Mouse (Mus musculus) embryonic facial prominence, embryonic 15.5 days (tissue): ENCODE results near the gene Rdh19. TPM values are rescaled to one million over a fixed set of nuclear protein-coding genes. Genes with fewer than 3 reads are reported as not detected.
"Not testable (repeated sequence)": the region's sequence is repeated elsewhere in the genome, so short reads cannot be mapped to it uniquely, and the experiment has no call there.

ENCODE experiments used
- ATAC-seq: fragments of 200-750 bp; cut with Nextera tagmentation; 2 replicates; pipeline ENCODE4 v1.8.0; 2017; ENCODE audit warnings: low read depth, moderate TSS enrichment; ENCODE audit not compliant: insufficient number of reproducible peaks, low FRiP score, low TSS enrichment
- H3K27ac ChIP-seq: fragments of 300-500 bp; sonication (generic); replicated peaks from 2 replicates; pipeline ENCODE4 v1.5.1; 2015; ENCODE audit warnings: mild to moderate bottlenecking, inconsistent platforms
- H3K27me3 ChIP-seq: fragments of 300-500 bp; sonication (generic); 2 replicates; pipeline ENCODE4 v1.6.1; 2015; ENCODE audit warnings: inconsistent platforms
- H3K36me3 ChIP-seq: fragments of 300-500 bp; sonication (generic); 2 replicates; pipeline ENCODE4 v1.6.1; 2015; ENCODE audit warnings: mild to moderate bottlenecking, inconsistent platforms
- H3K4me1 ChIP-seq: fragments of 300-500 bp; sonication (generic); 2 replicates; pipeline ENCODE4 v1.6.1; 2015; ENCODE audit warnings: inconsistent platforms
- H3K4me2 ChIP-seq: fragments of 300-500 bp; sonication (generic); replicated peaks from 2 replicates; pipeline ENCODE4 v1.6.1; 2015; ENCODE audit warnings: mild to moderate bottlenecking, inconsistent platforms
- H3K4me3 ChIP-seq: fragments of 300-500 bp; sonication (generic); replicated peaks from 2 replicates; pipeline ENCODE4 v1.5.1; 2015; ENCODE audit warnings: mild to moderate bottlenecking, inconsistent platforms
- H3K9ac ChIP-seq: fragments of 300-500 bp; sonication (generic); 2 replicates; pipeline ENCODE4 v1.6.1; 2015; ENCODE audit warnings: inconsistent platforms
- H3K9me3 ChIP-seq: fragments of 300-500 bp; sonication (generic); replicated peaks from 2 replicates; pipeline ENCODE4 v1.6.1; 2016; ENCODE audit warnings: inconsistent platforms
- WGBS: fragments of 180-500 bp; shearing (Covaris S2); methylation state at CpG from one replicate; pipeline ENCODE4 v1.1.7; 2015; 5-methylcytosine and 5-hydroxymethylcytosine counted together
- polyA plus RNA-seq: library from polyadenylated mRNA; unstranded; fragments of >200 nt; fragmentation: Nextera tagmentation; extraction: Ambion mirVana; gene quantifications from 2 replicates; pipeline ENCODE4 v1.2.1, GENCODE M21; 2015

The Rdh19 gene
- polyA plus RNA-seq, 1 experiment from 2014 or later = not detected

DNA sequence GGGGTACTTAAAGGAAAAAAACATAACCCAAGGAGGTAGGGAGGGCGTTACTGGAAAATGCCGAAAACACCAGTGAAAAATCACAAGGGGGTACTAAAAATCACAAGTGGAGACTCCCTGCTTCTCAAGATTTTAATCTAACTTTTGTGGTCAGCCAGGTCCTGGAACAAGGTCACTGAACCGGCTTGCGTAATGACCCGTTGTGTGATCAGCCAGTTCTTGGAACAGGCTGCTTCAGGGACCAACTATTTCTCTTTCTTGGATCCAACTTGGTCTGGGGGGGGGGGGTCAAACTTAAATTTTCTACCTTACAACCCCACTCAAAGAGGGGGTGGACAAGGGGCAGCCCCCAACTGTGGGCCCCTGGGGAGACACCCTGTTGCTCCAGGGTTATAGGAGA, 11.9 kb upstream of the Rdh19 start:
- not testable (repeated sequence) for H3K36me3 ChIP-seq, H3K9ac ChIP-seq, H3K9me3 ChIP-seq, H3K4me3 ChIP-seq, H3K4me2 ChIP-seq, H3K27ac ChIP-seq, ATAC-seq, H3K27me3 ChIP-seq, H3K4me1 ChIP-seq
- 93% methylated on average over 5 of the region's 5 CpGs for WGBS

DNA sequence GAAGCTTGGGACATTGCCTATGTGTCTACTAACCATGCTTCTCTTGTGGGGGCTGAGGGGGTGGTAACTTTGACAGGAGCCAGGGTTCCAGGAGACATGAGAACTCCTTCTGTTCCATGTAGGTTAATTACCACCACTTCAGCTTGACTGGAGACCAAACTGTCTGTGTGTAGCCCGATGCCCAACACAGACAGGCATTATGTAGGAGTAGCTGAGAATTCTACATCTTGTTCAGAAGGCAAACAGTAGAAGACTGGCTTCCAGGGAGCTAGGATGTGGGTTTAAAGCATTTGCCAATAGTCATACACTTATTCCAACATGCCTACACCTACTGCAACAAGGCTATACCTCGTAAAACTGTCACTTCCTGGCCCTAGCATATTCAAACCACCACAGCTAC, 11.2 kb upstream of the Rdh19 start:
- Histone ChIP-seq H3K27me3 (no peaks in the 10 kb centered on the region), H3K4me2 (no peak overlapping the region), H3K4me1 (no peaks in the 10 kb centered on the region), H3K9ac (no peak overlapping the region), H3K27ac (no peak overlapping the region), H3K9me3 (no peaks in the 10 kb centered on the region), H3K36me3 (no peaks in the 10 kb centered on the region), H3K4me3 (no peak overlapping the region)
- no peak for ATAC-seq
- WGBS = 85% methylated on average over 2 of the region's 2 CpGs

DNA sequence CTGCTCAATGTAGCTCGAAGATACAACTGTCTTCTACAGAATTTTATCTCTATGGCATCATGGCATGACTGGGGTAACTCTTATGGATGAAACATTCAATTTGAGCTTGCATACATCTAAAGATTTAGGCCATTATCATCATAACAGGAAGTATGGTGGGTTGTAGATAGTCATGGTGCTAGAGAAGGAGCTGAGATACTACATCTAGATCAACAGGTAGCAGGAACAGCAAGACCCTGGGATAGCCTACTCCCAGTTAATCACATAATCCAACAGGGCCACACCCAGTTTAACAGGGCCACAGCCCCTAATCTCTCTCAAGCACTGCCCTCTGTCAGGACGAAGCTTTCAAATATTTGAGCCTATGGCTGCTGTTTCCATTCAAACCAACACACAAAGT, 9.0 kb upstream of the Rdh19 start:
- Histone ChIP-seq H3K9ac (no peak overlapping the region), H3K4me2 (no peak overlapping the region), H3K36me3 (no peaks in the 10 kb centered on the region), H3K9me3 (no peaks in the 10 kb centered on the region), H3K27ac (no peak overlapping the region), H3K4me1 (no peaks in the 10 kb centered on the region), H3K27me3 (no peaks in the 10 kb centered on the region), H3K4me3 (no peak overlapping the region)
- no peak for ATAC-seq
- 67% methylated on average over 2 of the region's 2 CpGs for WGBS

DNA sequence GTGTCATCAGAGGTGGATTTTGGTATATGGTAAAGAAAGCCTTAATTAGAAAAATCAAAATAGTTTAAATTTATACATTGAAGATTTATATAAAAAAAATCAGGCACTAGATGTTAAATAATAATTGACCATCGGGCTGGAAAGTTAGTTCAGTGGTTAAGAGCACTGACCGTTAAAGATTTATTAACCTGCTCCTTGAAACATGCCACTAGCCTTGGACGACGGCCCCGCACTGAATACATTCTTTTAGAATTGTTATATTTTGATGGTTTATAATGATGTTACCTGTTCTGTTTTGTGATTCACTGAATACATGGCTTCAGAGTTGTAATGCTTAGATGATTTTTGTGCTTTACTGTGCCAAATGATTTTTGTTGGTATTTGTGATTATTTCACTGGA, 3.8 kb upstream of the Rdh19 start:
- not testable (repeated sequence) for H3K9me3 ChIP-seq, ATAC-seq, H3K27me3 ChIP-seq, H3K4me2 ChIP-seq, H3K36me3 ChIP-seq, H3K27ac ChIP-seq, H3K9ac ChIP-seq, H3K4me1 ChIP-seq, H3K4me3 ChIP-seq
- WGBS = 92% methylated on average over 5 of the region's 5 CpGs

DNA sequence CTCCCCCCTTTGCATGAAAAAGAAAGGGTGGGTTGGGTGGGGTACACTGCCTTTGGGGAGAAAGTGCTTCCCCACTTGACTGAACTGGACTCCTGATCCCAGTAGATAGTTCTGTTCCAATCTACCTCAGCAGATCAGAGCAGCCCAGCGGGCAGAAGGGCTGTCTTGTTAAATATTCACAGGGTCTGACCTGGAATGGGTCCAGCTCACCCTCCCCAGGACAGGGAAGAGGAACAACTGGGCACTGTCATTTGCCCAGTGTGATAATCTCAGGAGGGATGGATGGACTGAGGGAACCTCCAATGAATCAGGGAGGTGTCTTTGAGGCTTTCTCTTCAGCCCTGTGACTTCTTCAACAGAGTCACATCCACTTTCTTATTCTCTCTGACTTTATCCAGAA, 1.6 kb upstream of the Rdh19 start:
- Histone ChIP-seq H3K4me2 (no peak overlapping the region), H3K27me3 (no peaks in the 10 kb centered on the region), H3K27ac (no peak overlapping the region), H3K4me3 (no peak overlapping the region), H3K4me1 (no peaks in the 10 kb centered on the region), H3K9ac (no peak overlapping the region), H3K36me3 (no peaks in the 10 kb centered on the region), H3K9me3 (no peaks in the 10 kb centered on the region)
- whole genome bisulfite sequencing = 78% methylated on average over 1 of the region's 1 CpGs
- ATAC-seq = no peak

- ATAC-seq = no peak
- H3K9me3 ChIP-seq = no peaks in the 10 kb centered on the region
- no peaks in the 10 kb centered on the region for H3K4me1 ChIP-seq
- H3K9ac ChIP-seq = no peak overlapping the region
- H3K4me3 ChIP-seq = no peak overlapping the region
- H3K36me3 ChIP-seq = no peaks in the 10 kb centered on the region
- no peak overlapping the region for H3K27ac ChIP-seq
- no peaks in the 10 kb centered on the region for H3K27me3 ChIP-seq
- H3K4me2 ChIP-seq = no peak overlapping the region
These were observed 6.6 kb downstream of the Rdh19 start for GRCm38 (mm10) chr10:127856376-127856775.

DNA sequence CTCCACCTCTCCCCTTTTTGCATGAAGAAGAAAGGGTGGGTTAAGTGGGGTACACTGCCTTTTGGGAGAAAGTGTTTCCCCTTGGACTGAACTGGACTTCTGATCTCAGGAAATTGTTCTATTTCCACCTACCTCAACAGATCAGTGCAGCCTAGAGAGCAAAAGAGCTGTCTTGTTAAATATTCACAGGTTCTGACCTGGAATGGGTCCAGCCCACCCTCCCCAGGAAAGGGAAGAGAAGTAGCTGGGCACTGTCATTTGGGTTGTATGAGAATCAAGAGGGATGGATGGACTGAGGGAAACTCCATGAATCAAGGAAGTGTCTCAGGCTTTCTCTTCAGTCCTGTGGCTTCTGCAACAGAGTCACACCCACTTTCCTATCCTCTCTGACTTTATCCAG, 15.2 kb downstream of the Rdh19 start:
- ATAC-seq = no peak
- Histone ChIP-seq H3K27ac (no peak overlapping the region), H3K27me3 (no peaks in the 10 kb centered on the region), H3K4me3 (no peak overlapping the region), H3K36me3 (no peaks in the 10 kb centered on the region), H3K4me1 (no peaks in the 10 kb centered on the region), H3K9ac (no peak overlapping the region), H3K4me2 (no peak overlapping the region), H3K9me3 (no peaks in the 10 kb centered on the region)

- 78% methylated on average over 3 of the region's 3 CpGs for WGBS
These were observed 16.5 kb downstream of the Rdh19 start, which contains the start of gene Rdh16f2 for GRCm38 (mm10) chr10:127866232-127866631. Rdh16f2 (plus strand) TSS chr10:127866474.

DNA sequence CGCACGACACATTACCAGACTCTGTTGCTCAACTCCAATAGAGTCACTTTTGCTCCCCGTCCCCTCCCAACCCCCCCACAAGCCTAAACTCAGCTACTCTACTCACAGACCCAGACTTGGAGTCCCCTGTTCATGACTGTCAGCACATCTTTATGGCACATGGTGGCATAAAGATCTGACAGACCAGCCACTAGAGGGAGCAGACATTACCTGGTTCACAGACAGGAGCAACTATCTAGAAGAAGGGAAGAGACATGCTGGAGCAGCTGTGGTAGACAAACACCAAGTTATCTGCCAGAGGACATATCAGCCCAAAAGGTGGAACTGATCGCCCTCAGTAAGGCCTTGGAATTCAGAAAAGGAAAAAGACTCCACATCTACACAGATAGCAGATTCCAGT, 22.8 kb downstream of the Rdh19 start:
- Histone ChIP-seq H3K36me3 (no peaks in the 10 kb centered on the region), H3K4me1 (no peaks in the 10 kb centered on the region), H3K9ac (no peak overlapping the region), H3K27ac (no peak overlapping the region), H3K4me3 (no peak overlapping the region), H3K4me2 (no peak overlapping the region), H3K27me3 (no peaks in the 10 kb centered on the region), H3K9me3 (no peaks in the 10 kb centered on the region)
- 71% methylated on average over 4 of the region's 4 CpGs for WGBS
- no peak for ATAC-seq

More at GRCm38 (mm10) chr10:127866232-127866631, 16.5 kb downstream of the Rdh19 start, which contains the start of gene Rdh16f2:
- H3K4me1 ChIP-seq = no peaks in the 10 kb centered on the region
- H3K27me3 ChIP-seq = no peaks in the 10 kb centered on the region
- H3K27ac ChIP-seq = no peak within 1 kb of the TSS
- no peak within 1 kb of the TSS for H3K4me3 ChIP-seq
- H3K9ac ChIP-seq = no peak within 1 kb of the TSS
- ATAC-seq = no peak
- H3K9me3 ChIP-seq = no peaks in the 10 kb centered on the region
- no peak within 1 kb of the TSS for H3K4me2 ChIP-seq
- no peaks in the 10 kb centered on the region for H3K36me3 ChIP-seq

- Histone ChIP-seq H3K9me3 (no peaks in the 10 kb centered on the region), H3K4me2 (no peak overlapping the region), H3K4me3 (no peak overlapping the region), H3K27me3 (no peaks in the 10 kb centered on the region), H3K4me1 (no peaks in the 10 kb centered on the region), H3K27ac (no peak overlapping the region), H3K36me3 (no peaks in the 10 kb centered on the region), H3K9ac (no peak overlapping the region)
- 50% methylated on average over 2 of the region's 2 CpGs for WGBS
- no peak for ATAC-seq
These were observed 28.0 kb downstream of the Rdh19 start for GRCm38 (mm10) chr10:127877681-127878080.

- Histone ChIP-seq H3K27me3 (no peaks in the 10 kb centered on the region), H3K9me3 (no peaks in the 10 kb centered on the region), H3K4me1 (no peaks in the 10 kb centered on the region), H3K4me2 (no peak overlapping the region), H3K36me3 (no peaks in the 10 kb centered on the region), H3K9ac (no peak overlapping the region), H3K27ac (no peak overlapping the region), H3K4me3 (no peak overlapping the region)
- 75% methylated on average over 3 of the region's 3 CpGs for WGBS
- ATAC-seq = no peak
These were observed 28.7 kb downstream of the Rdh19 start for GRCm38 (mm10) chr10:127878262-127879057.

GRCm38 (mm10) chr10:127879155-127879688, 29.5 kb downstream of the Rdh19 start:
- H3K27ac ChIP-seq = no peak overlapping the region
- no peaks in the 10 kb centered on the region for H3K9me3 ChIP-seq
- no peaks in the 10 kb centered on the region for H3K36me3 ChIP-seq
- no peak; the same call in 1 of the 2 replicates for ATAC-seq
- H3K27me3 ChIP-seq = no peaks in the 10 kb centered on the region
- no peaks in the 10 kb centered on the region for H3K4me1 ChIP-seq
- WGBS = 75% methylated on average over 3 of the region's 3 CpGs
- no peak overlapping the region for H3K4me2 ChIP-seq
- no peak overlapping the region for H3K9ac ChIP-seq
- H3K4me3 ChIP-seq = no peak overlapping the region
